Mouse (Mus musculus) kidney, postnatal 14 days (tissue): ENCODE measurements around the gene Pprc1.

Experiments used
- DNase-seq: peaks from one replicate; pipeline ENCODE4 v3.0.0; 2022; ENCODE audit warnings: mixed read lengths

Gene Pprc1

GRCm38 (mm10) chr19:46044271-46044992 lies at the start of gene Pprc1:
Gene Pprc1, plus strand, starts transcription at chr19:46044886.
- DNase-seq: peak; percentile 81

- no peak for DNase-seq
These were observed 47.3 kb upstream of the Pprc1 start for GRCm38 (mm10) chr19:45997365-45997764.

GRCm38 (mm10) chr19:45997785-45998693 lies 46.6 kb upstream of the Pprc1 start, which contains the start of gene Armh3:
Gene Armh3, minus strand, starts transcription at chr19:45998488.
- DNase-seq: peak; percentile 96

- no peak for DNase-seq
These were observed 45.9 kb upstream of the Pprc1 start for GRCm38 (mm10) chr19:45998694-45999217.

GRCm38 (mm10) chr19:45999378-45999777 lies 45.3 kb upstream of the Pprc1 start:
- no peak for DNase-seq

- no peak for DNase-seq
These were observed 42.4 kb upstream of the Pprc1 start for GRCm38 (mm10) chr19:46002279-46002678.

GRCm38 (mm10) chr19:46003371-46004226 lies 41.1 kb upstream of the Pprc1 start, which contains the start of gene Hps6:
Gene Hps6, plus strand, starts transcription at chr19:46003508.
- DNase-seq: peak; percentile 93

GRCm38 (mm10) chr19:46004814-46005466 lies 39.7 kb upstream of the Pprc1 start:
- no peak for DNase-seq

- no peak for DNase-seq
These were observed 39.0 kb upstream of the Pprc1 start for GRCm38 (mm10) chr19:46005680-46006079.

- DNase-seq: peak; percentile 93
These were observed 30.0 kb upstream of the Pprc1 start for GRCm38 (mm10) chr19:46014572-46015178.

- DNase-seq: no peak
These were observed 28.7 kb upstream of the Pprc1 start for GRCm38 (mm10) chr19:46016023-46016422.

- DNase-seq: peak; percentile 39
These were observed 19.7 kb upstream of the Pprc1 start for GRCm38 (mm10) chr19:46024959-46025358.

GRCm38 (mm10) chr19:46026567-46026966 lies 18.1 kb upstream of the Pprc1 start:
- DNase-seq: no peak

- DNase-seq: no peak
These were observed 15.9 kb upstream of the Pprc1 start for GRCm38 (mm10) chr19:46028747-46029320.

GRCm38 (mm10) chr19:46029652-46030051 lies 15.0 kb upstream of the Pprc1 start:
- DNase-seq: no peak

- no peak for DNase-seq
These were observed 14.3 kb upstream of the Pprc1 start for GRCm38 (mm10) chr19:46030196-46030983.

GRCm38 (mm10) chr19:46031689-46032432 lies 12.8 kb upstream of the Pprc1 start:
- no peak for DNase-seq

- no peak for DNase-seq
These were observed 11.8 kb upstream of the Pprc1 start for GRCm38 (mm10) chr19:46032731-46033510.

GRCm38 (mm10) chr19:46033911-46034310 lies 10.8 kb upstream of the Pprc1 start:
- DNase-seq: no peak
